Mouse (Mus musculus) CH12.LX (cell line): ENCODE measurements at regions not wholly inside any gene's neighbourhood (a gene's known extent, or its start where the extent isn't known, plus 50 kb on each side); places are given as distances from the start of the nearest gene placed in this dataset.

ENCODE experiments used
- DNase-seq: peaks from one replicate; pipeline ENCODE4 v3.0.0-alpha.2; 2013; ENCODE audit errors: extremely low read depth
- H3K27ac ChIP-seq: 2 replicates; pipeline ENCODE4 v1.5.1; 2012; ENCODE audit warnings: low read depth, mild to moderate bottlenecking, control low read depth, moderate library complexity; ENCODE audit not compliant: insufficient read depth
- H3K27me3 ChIP-seq: replicated peaks from 2 replicates; pipeline ENCODE3; 2012; ENCODE audit warnings: inconsistent platforms
- H3K36me3 ChIP-seq, 2 experiments: replicated peaks in 1 of 2; 2 replicates each; pipeline versions ENCODE3 to v1.6.1; 2012; ENCODE audit warnings: inconsistent platforms in 1 of 2, low read length in 1 of 2, mild to moderate bottlenecking in 1 of 2, mixed read lengths in 1 of 2, moderate library complexity in 1 of 2; ENCODE audit not compliant: control insufficient read depth in 1 of 2, insufficient read depth in 1 of 2
- H3K4me1 ChIP-seq, 2 experiments: 2 replicates each; pipeline ENCODE4 v1.6.1; 2012; ENCODE audit warnings: inconsistent platforms in 1 of 2, moderate library complexity in 1 of 2; ENCODE audit not compliant: insufficient read depth in 2 of 2, control insufficient read depth in 1 of 2
- H3K4me2 ChIP-seq: 2 replicates; pipeline ENCODE4 v1.6.1; 2012; ENCODE audit warnings: low read depth, mild to moderate bottlenecking, control low read depth; ENCODE audit not compliant: poor library complexity, insufficient read depth, severe bottlenecking
- H3K4me3 ChIP-seq, 3 experiments: fragments of 150-350 bp in 1 of 3; sonication (generic) in 1 of 3; replicated peaks in 1 of 3; 2 replicates each; pipeline versions ENCODE3 to v1.5.1; 2011 to 2012; ENCODE audit warnings: low read depth in 2 of 3, low read length in 2 of 3, mild to moderate bottlenecking in 2 of 3, moderate library complexity in 2 of 3, control low read depth in 1 of 3, improper control_type of control experiment in 1 of 3, inconsistent platforms in 1 of 3, mixed read lengths in 1 of 3; ENCODE audit not compliant: poor library complexity in 1 of 3
- H3K79me2 ChIP-seq: replicated peaks from 2 replicates; pipeline ENCODE4 v1.6.1; 2012; ENCODE audit warnings: mild to moderate bottlenecking, moderate library complexity; ENCODE audit not compliant: control insufficient read depth, poor library complexity, insufficient read depth, severe bottlenecking; ENCODE audit errors: extremely low read depth
- H3K9ac ChIP-seq: 2 replicates; pipeline ENCODE4 v1.6.1; 2012; ENCODE audit warnings: low read depth, mild to moderate bottlenecking, control low read depth, moderate library complexity; ENCODE audit not compliant: insufficient read depth
- H3K9me3 ChIP-seq: replicated peaks from 2 replicates; pipeline ENCODE3; 2012; ENCODE audit warnings: low read length, inconsistent platforms, mixed read lengths
- CHD1 ChIP-seq: IDR thresholded peaks from 2 replicates; pipeline ENCODE4 v1.6.1; 2012; ENCODE audit warnings: low read depth, low read length, improper control_type of control experiment, inconsistent platforms
- CHD2 ChIP-seq: IDR thresholded peaks from 2 replicates; pipeline ENCODE4 v1.6.1; 2011; ENCODE audit warnings: low read length, improper control_type of control experiment
- EP300 ChIP-seq: IDR thresholded peaks from 2 replicates; pipeline ENCODE4 v1.6.1; 2011; ENCODE audit warnings: low read length, improper control_type of control experiment
- ETS1 ChIP-seq: conservative IDR thresholded peaks from 2 replicates; pipeline ENCODE4 v1.6.1; 2012; ENCODE audit warnings: low read depth, mild to moderate bottlenecking, inconsistent platforms, low read length, improper control_type of control experiment, moderate library complexity
- HCFC1 ChIP-seq: IDR thresholded peaks from 2 replicates; pipeline ENCODE4 v1.6.1; 2012; ENCODE audit warnings: low read depth, mild to moderate bottlenecking, inconsistent platforms, low read length, improper control_type of control experiment
- JUN ChIP-seq: IDR thresholded peaks from 2 replicates; pipeline ENCODE4 v1.6.1; 2011; ENCODE audit warnings: low read depth, mild to moderate bottlenecking, low read length, improper control_type of control experiment, moderate library complexity; ENCODE audit not compliant: insufficient read depth
- MAX ChIP-seq: IDR thresholded peaks from 2 replicates; pipeline ENCODE4 v1.6.1; 2011; ENCODE audit warnings: low read length, improper control_type of control experiment
- POLR2AphosphoS2 ChIP-seq: IDR thresholded peaks from 2 replicates; pipeline ENCODE4 v1.6.1; 2011; ENCODE audit warnings: low read depth, low read length, improper control_type of control experiment
- RCOR1 ChIP-seq: conservative IDR thresholded peaks from 2 replicates; pipeline ENCODE4 v1.6.1; 2012; ENCODE audit warnings: low read depth, mild to moderate bottlenecking, inconsistent platforms, low read length, improper control_type of control experiment
- TBP ChIP-seq: conservative IDR thresholded peaks from 2 replicates; pipeline ENCODE4 v1.6.1; 2011; ENCODE audit warnings: low read depth, low read length, improper control_type of control experiment
- TCF12 ChIP-seq: IDR thresholded peaks from 2 replicates; pipeline ENCODE4 v1.6.1; 2014; ENCODE audit warnings: low read depth, mild to moderate bottlenecking, inconsistent platforms, low read length, improper control_type of control experiment
- UBTF ChIP-seq: IDR thresholded peaks from 2 replicates; pipeline ENCODE4 v1.6.1; 2012; ENCODE audit warnings: low read depth, mild to moderate bottlenecking, inconsistent platforms, low read length, improper control_type of control experiment, moderate library complexity
- USF1 ChIP-seq: IDR thresholded peaks from 2 replicates; pipeline ENCODE4 v1.6.1; 2014; ENCODE audit warnings: low read depth, mild to moderate bottlenecking, inconsistent platforms, low read length, improper control_type of control experiment
- ZC3H11A ChIP-seq: IDR thresholded peaks from 2 replicates; pipeline ENCODE4 v1.6.1; 2012; ENCODE audit warnings: low read depth, mild to moderate bottlenecking, inconsistent platforms, low read length, improper control_type of control experiment
- ZMIZ1 ChIP-seq: IDR thresholded peaks from 2 replicates; pipeline ENCODE4 v1.6.1; 2012; ENCODE audit warnings: low read depth, mild to moderate bottlenecking, inconsistent platforms, low read length, improper control_type of control experiment
- ZNF384 ChIP-seq: IDR thresholded peaks from 2 replicates; pipeline ENCODE4 v1.6.1; 2012; ENCODE audit warnings: low read depth, low read length, improper control_type of control experiment, inconsistent platforms
- dilution Hi-C: fragments of 300-500 bp; cut with MboI; formaldehyde crosslinking; loops from 2 replicates; pipeline ENCODE4 v1.14.3; 2020; ENCODE audit warnings: low sequenced_read_pairs; ENCODE audit not compliant: extremely low pct_unique_long_range_greater_than_20kb, extremely low pct_ligation_motif_present
- in situ Hi-C: fragments of 300-500 bp; cut with MboI; formaldehyde crosslinking; loops from 3 replicates; pipeline ENCODE4 v1.14.3; 2019; ENCODE audit warnings: low sequenced_read_pairs, low pct_ligation_motif_present, low pct_unique_long_range_greater_than_20kb, mixed read lengths

DNA sequence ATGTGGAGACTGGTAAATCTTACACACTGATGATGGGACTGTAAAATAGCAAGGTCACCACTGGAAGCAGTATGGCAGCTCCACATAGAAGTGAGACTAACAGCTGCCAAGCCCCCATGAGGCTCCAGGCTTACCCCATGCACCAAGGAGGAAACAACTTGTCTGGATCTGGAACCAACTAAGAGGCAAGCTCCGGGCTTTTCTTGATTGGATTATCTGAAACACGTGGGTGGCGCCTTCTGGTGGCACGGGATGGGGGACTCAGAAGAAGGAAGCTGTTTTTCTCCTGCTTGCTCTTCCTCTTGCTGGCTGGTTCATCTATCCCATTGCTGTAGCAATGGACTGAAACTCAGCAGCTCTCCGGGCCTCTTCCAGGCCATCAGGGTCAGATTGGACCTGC lies 171.5 kb upstream of the Sulf2 start:
- Histone ChIP-seq H3K4me1 (peaks cover 12 to 21% of the 10 kb centered on the region in 2 experiments), H3K36me3 (no peaks in the 10 kb centered on the region), H3K27me3 (peaks cover 6% of the 10 kb centered on the region), H3K9ac (no peak overlapping the region), H3K4me2 (no peak overlapping the region), H3K9me3 (no peaks in the 10 kb centered on the region), H3K79me2 (no peaks in the 10 kb centered on the region), H3K4me3 (no peak overlapping the region), H3K27ac (no peak overlapping the region)
- dilution Hi-C loops, result no loop called here
- no peak for DNase-seq
- no peak for TF ChIP-seq TBP
- TF ChIP-seq MAX, result no peak
- no peak for TF ChIP-seq TCF12
- TF ChIP-seq CHD2, result no peak
- TF ChIP-seq ZC3H11A, result no peak
- no peak for TF ChIP-seq CHD1
- no peak for TF ChIP-seq POLR2AphosphoS2
- in situ Hi-C loops, result loop anchor here (25.0 kb wide), 1 partner anchor 235 kb away; no protein-coding TSS in a partner anchor

DNA sequence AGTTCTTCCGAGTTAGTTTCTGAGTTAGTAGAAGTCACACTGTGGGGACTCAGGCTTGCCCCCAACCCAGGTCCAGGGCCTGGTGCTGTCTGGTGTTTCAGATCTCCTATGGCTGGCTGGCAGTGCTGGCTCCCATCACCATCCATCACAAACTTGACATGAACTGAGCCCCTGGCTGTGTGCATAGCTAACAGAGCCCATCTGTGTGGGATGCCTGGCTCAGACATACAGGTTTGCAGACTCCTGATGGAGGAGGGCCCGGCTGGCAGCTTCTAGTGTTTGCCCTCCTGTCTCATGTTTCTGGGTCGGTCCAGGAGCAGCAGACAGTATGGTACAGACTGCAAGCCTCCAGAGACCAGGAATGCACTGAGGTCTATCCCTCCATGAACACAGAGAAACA lies 169.5 kb upstream of the Sulf2 start:
- H3K9me3 ChIP-seq, result no peaks in the 10 kb centered on the region
- no peaks in the 10 kb centered on the region for H3K36me3 ChIP-seq
- peaks cover 6% of the 10 kb centered on the region for H3K27me3 ChIP-seq
- no peak for DNase-seq
- TF ChIP-seq HCFC1, result no peak
- no peak for TF ChIP-seq ZNF384
- no peak for TF ChIP-seq TBP
- no peak for TF ChIP-seq UBTF
- TF ChIP-seq JUN, result no peak
- TF ChIP-seq CHD1, result no peak
- TF ChIP-seq ZC3H11A, result no peak
- TF ChIP-seq RCOR1, result no peak
- TF ChIP-seq POLR2AphosphoS2, result no peak
- no peak for TF ChIP-seq ETS1
- no peak for TF ChIP-seq ZMIZ1
- no peak for TF ChIP-seq CHD2
- TF ChIP-seq USF1, result no peak
- no peak for TF ChIP-seq EP300
- H3K4me1 ChIP-seq, result peaks cover 8 to 12% of the 10 kb centered on the region in 2 experiments
- dilution Hi-C loops (no loop called here), in situ Hi-C loops (loop anchor here (25.0 kb wide), 1 partner anchor 237 kb away; no protein-coding TSS in a partner anchor)
- H3K79me2 ChIP-seq, result no peaks in the 10 kb centered on the region
- no peak overlapping the region for H3K27ac ChIP-seq
- no peak overlapping the region for H3K4me2 ChIP-seq
- no peak overlapping the region for H3K4me3 ChIP-seq
- no peak overlapping the region for H3K9ac ChIP-seq
